42 mouse cellular contexts compared by ENCODE assay signal in genomic region chr11:7233333-7233732, GRCm38 (mm10). TPM values are rescaled to one million over a fixed set of nuclear protein-coding genes. Genes with fewer than 3 reads are reported as not detected.
"Had no signal": no experiment of that assay in that cellular context is flagged by ENCODE, and none has a peak within 500 bp of the region (broad histone marks: within the 10 kb centered on the region; RNA-seq: fewer than 3 reads in every experiment).

No protein-coding gene starts in this region.

- DNase-seq: heart, postnatal 10 days; heart, postnatal 14 days; heart, postnatal 36 days; heart, postnatal 4 days; kidney, adult 11 months; kidney, adult 18-20 months; kidney, adult 2 months; kidney, adult 8-10 months; kidney, adult 9 months; kidney, postnatal 10 days; kidney, postnatal 14 days; kidney, postnatal 25 days; kidney, postnatal 36 days; kidney, postnatal 4 days; layer of hippocampus, adult 9-11 months; layer of hippocampus, postnatal 36 days had no signal

- H3K27ac ChIP-seq: heart, embryonic 10.5 days; heart, embryonic 13.5 days; heart, embryonic 15.5 days; hindbrain, embryonic 10.5 days; hindbrain, embryonic 12.5 days; hindbrain, embryonic 13.5 days; hindbrain, embryonic 14.5 days; hindbrain, embryonic 15.5 days; hindbrain, postnatal 0 days; intestine, embryonic 15.5 days; kidney, embryonic 15.5 days; kidney, postnatal 0 days; layer of hippocampus, adult 2 months had no signal

- H3K4me2 ChIP-seq: heart, embryonic 11.5 days; heart, embryonic 12.5 days; heart, embryonic 13.5 days; heart, embryonic 15.5 days; hindbrain, embryonic 12.5 days; hindbrain, embryonic 13.5 days; hindbrain, embryonic 14.5 days; hindbrain, embryonic 15.5 days; intestine, embryonic 15.5 days; kidney, embryonic 15.5 days had no signal

- H3K9ac ChIP-seq: heart, embryonic 12.5 days; heart, embryonic 13.5 days; heart, embryonic 15.5 days; hindbrain, embryonic 12.5 days; hindbrain, embryonic 13.5 days; hindbrain, embryonic 14.5 days; hindbrain, embryonic 15.5 days; intestine, embryonic 15.5 days; kidney, embryonic 15.5 days had no signal

- H3K27me3 ChIP-seq: heart, embryonic 12.5 days; heart, embryonic 13.5 days; heart, embryonic 15.5 days; hindbrain, embryonic 12.5 days; hindbrain, embryonic 13.5 days; hindbrain, embryonic 15.5 days; intestine, embryonic 15.5 days; kidney, embryonic 15.5 days had no signal

- ATAC-seq: hindbrain, embryonic 16.5 days; hindbrain, postnatal 0 days; inflammation-experienced regulatory T-cells, adult 6 months; intestine, embryonic 15.5 days; intestine, embryonic 16.5 days; intestine, postnatal 0 days had no signal

- H3K4me3 ChIP-seq: heart, embryonic 10.5 days; heart, embryonic 12.5 days; heart, embryonic 13.5 days; heart, embryonic 15.5 days; hindbrain, embryonic 10.5 days; hindbrain, embryonic 12.5 days; hindbrain, embryonic 13.5 days; hindbrain, embryonic 15.5 days; intestine, embryonic 15.5 days; kidney, embryonic 15.5 days; layer of hippocampus, adult 2 months had no signal

- H3K4me1 ChIP-seq: heart, embryonic 10.5 days; hindbrain, embryonic 13.5 days; hindbrain, embryonic 15.5 days; intestine, embryonic 15.5 days; kidney, embryonic 15.5 days had no signal

- H3K36me3 ChIP-seq: heart, embryonic 10.5 days; heart, embryonic 12.5 days; heart, embryonic 13.5 days; heart, embryonic 15.5 days; hindbrain, embryonic 10.5 days; hindbrain, embryonic 12.5 days; hindbrain, embryonic 13.5 days; hindbrain, embryonic 15.5 days; intestine, embryonic 15.5 days; kidney, embryonic 15.5 days had no signal

- H3K9me3 ChIP-seq: heart, embryonic 10.5 days; heart, embryonic 12.5 days; heart, embryonic 13.5 days; heart, embryonic 15.5 days; hindbrain, embryonic 10.5 days; hindbrain, embryonic 12.5 days; hindbrain, embryonic 13.5 days; hindbrain, embryonic 15.5 days; intestine, embryonic 15.5 days; kidney, embryonic 15.5 days had no signal

RNA-seq across cellular contexts. Expression of gene Igfbp3, which starts 19.6 kb away (rescaled TPM):
- polyA plus RNA-seq: inflammation-experienced regulatory T-cells, adult 6 months had no signal

RNA-seq across cellular contexts. Expression of gene Igfbp1, which starts 35.8 kb away (rescaled TPM):
- polyA plus RNA-seq: heart, embryonic 14.5 days; heart, postnatal 0 days; hindbrain, embryonic 14.5 days; hindbrain, postnatal 0 days; inflammation-experienced regulatory T-cells, adult 6 months had no signal

RNA-seq across cellular contexts. Expression of gene Gm11985, which starts 45.0 kb away (rescaled TPM):
- polyA plus RNA-seq: heart, embryonic 11.5 days; heart, embryonic 12.5 days; heart, embryonic 13.5 days; heart, embryonic 14.5 days; heart, embryonic 15.5 days; heart, embryonic 16.5 days; heart, postnatal 0 days; hindbrain, embryonic 10.5 days; hindbrain, embryonic 11.5 days; hindbrain, embryonic 12.5 days; hindbrain, embryonic 13.5 days; hindbrain, embryonic 14.5 days; hindbrain, embryonic 16.5 days; hindbrain, postnatal 0 days; inflammation-experienced regulatory T-cells, adult 6 months; intestine, embryonic 14.5 days; intestine, embryonic 15.5 days; intestine, embryonic 16.5 days; intestine, postnatal 0 days; kidney, adult 2 months; kidney, embryonic 14.5 days; kidney, embryonic 15.5 days; kidney, postnatal 0 days; large intestine, adult 2 months had no signal
